Mouse (Mus musculus): ENCODE data around the gene Mpg. TPM values are rescaled to one million over a fixed set of nuclear protein-coding genes. Genes with fewer than 3 reads are reported as not detected.

Mpg gene
- polyA plus RNA-seq, 1 experiment from 2014 or later = 38.1 TPM

DNA sequence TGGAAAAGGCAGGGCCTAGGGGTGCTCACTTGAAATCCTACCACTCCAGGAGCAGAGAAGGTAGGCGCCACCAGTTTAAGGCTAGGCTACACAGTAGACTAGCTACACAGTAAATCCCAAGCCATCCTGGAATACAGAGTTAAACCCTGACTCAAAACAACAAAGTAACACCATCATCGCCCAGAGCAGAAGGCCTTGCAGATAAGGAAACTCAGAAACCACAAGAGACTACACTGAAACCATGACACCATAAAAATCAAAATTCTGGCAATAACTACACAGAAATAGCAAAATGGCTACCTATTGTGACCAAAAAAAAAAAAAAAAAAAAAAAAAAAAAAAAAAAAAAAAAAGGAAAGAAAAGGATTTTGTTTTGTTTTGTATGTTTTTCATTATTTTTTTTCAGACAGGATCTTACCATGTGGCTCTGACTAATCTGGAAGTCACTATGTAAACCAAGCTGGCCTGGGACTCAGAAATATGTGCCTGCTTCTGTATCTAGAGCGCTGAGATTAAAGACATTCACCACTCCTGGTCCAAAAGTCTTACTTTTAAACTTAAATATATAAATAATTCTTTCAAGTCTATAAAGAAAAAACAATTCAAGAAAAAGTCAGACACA, 38.9 kb downstream of the Mpg start:
- 91% methylated on average over 3 of the region's 3 CpGs for WGBS
- no peaks in the 10 kb centered on the region for H3K9me3 ChIP-seq (ENCODE audit: control insufficient read depth, low read length)
- H3K27me3 ChIP-seq (replicated peaks; ENCODE audit: control insufficient read depth, insufficient read depth, low read length) = no peaks in the 10 kb centered on the region
- H3K9ac ChIP-seq (replicated peaks; ENCODE audit: low read depth, low read length) = no peak overlapping the region
- H3K36me3 ChIP-seq (ENCODE audit: control insufficient read depth, insufficient read depth) = peaks cover 1% of the 10 kb centered on the region; the same call in 1 of the 2 replicates
- H3K4me1 ChIP-seq (replicated peaks; ENCODE audit: control insufficient read depth, insufficient read depth, low read length) = peaks cover 16% of the 10 kb centered on the region
- H3K4me3 ChIP-seq (replicated peaks; ENCODE audit: low read length) = no peak overlapping the region
- no peak for ATAC-seq
- no peak overlapping the region for H3K4me2 ChIP-seq (ENCODE audit: low read length)
- no peak overlapping the region for H3K27ac ChIP-seq (ENCODE audit: low read length)

DNA sequence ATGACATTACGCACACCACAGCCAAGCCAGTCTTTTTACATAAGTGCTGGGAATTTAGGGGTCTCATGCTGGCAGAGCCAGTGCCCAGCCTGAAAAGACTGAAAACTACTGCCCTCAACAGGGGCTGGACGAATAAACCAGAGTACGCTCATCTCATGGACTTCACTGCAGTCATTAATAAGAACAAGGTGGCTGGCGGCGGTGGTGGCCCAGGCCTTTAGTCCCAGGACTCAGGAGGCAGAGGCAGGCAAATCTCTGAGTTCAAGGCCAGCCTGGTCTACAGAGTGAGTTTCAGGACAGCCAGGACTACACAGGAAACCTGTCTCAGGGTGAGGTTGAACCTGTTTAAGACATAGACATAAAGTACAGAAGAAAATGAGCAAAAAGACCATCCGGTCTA, 39.9 kb downstream of the Mpg start:
- 93% methylated on average over 6 of the region's 6 CpGs for WGBS
- H3K27me3 ChIP-seq (replicated peaks; ENCODE audit: control insufficient read depth, insufficient read depth, low read length) = no peaks in the 10 kb centered on the region
- H3K9me3 ChIP-seq (ENCODE audit: control insufficient read depth, low read length) = no peaks in the 10 kb centered on the region
- peaks cover 16% of the 10 kb centered on the region for H3K4me1 ChIP-seq (replicated peaks; ENCODE audit: control insufficient read depth, insufficient read depth, low read length)
- no peaks in the 10 kb centered on the region for H3K36me3 ChIP-seq (ENCODE audit: control insufficient read depth, insufficient read depth)
- no peak overlapping the region for H3K9ac ChIP-seq (replicated peaks; ENCODE audit: low read depth, low read length)
- ATAC-seq = no peak
- H3K27ac ChIP-seq (ENCODE audit: low read length) = no peak overlapping the region
- H3K4me3 ChIP-seq (replicated peaks; ENCODE audit: low read length) = no peak overlapping the region
- H3K4me2 ChIP-seq (ENCODE audit: low read length) = no peak overlapping the region

DNA sequence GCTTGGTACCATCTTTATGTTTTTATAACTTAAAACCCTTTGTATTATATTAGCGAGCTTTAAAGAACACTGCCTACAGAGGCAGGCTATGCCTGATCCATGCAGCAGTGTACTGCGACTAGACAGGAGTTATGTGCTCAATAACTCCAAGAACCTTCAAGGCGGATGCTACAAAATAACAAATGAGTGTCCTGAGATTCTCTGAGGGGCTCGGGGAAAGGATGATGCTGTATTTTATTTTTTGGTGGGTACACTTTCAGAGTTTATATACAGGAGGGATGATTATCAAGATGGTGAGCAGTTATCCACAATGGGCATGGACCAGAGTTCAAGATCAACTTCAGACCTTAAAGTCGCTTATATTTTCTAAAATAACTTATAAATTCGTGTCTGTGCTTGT, 40.5 kb downstream of the Mpg start:
- H3K9me3 ChIP-seq (ENCODE audit: control insufficient read depth, low read length) = no peaks in the 10 kb centered on the region
- WGBS = 23% methylated on average over 6 of the region's 6 CpGs
- H3K4me3 ChIP-seq (replicated peaks; ENCODE audit: low read length) = peak overlapping the region; percentile 82
- H3K4me1 ChIP-seq (replicated peaks; ENCODE audit: control insufficient read depth, insufficient read depth, low read length) = peaks cover 16% of the 10 kb centered on the region
- H3K4me2 ChIP-seq (ENCODE audit: low read length) = peak overlapping the region; percentile 72
- H3K27ac ChIP-seq (ENCODE audit: low read length) = peak overlapping the region; percentile 96
- H3K27me3 ChIP-seq (replicated peaks; ENCODE audit: control insufficient read depth, insufficient read depth, low read length) = no peaks in the 10 kb centered on the region
- H3K36me3 ChIP-seq (ENCODE audit: control insufficient read depth, insufficient read depth) = no peaks in the 10 kb centered on the region
- ATAC-seq = no peak
- H3K9ac ChIP-seq (replicated peaks; ENCODE audit: low read depth, low read length) = peak overlapping the region; percentile 95

DNA sequence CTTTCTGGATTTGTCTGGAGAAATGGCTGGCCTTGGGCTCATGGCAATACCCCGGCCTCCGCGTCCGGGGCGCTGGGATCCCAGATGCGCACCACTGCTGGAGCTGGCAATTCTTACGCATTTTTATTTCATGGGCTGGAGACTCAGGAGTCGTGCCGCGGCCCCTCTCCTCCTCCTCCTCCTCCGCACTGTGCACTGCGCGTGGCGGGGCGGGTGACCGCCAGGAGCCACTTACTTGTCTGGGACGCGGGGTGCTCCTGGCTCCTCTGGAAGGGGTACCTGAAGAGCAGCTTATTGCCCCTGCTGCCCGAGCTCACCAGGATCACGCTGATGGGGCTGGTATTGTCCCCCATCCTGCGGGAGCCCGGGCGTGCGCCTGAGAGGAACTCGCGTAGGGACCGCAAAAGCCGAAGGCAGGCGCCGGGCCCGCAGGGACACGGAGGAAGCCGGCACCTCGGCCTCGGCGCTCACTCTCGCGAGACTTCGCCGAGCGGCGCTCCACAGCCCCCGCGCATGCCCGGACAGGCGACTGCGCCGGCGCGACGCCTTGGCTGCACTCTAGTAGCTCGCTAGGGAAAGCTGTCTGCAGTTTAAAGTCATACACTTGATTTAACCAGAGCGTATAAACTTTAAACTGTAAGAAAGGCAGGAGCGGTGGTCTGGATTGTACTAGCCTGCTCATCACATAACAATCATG, 41.0 kb downstream of the Mpg start, which contains the start of gene Nprl3:
Gene Nprl3 (minus strand): TSS at position 520 of the 697 bp plus-strand sequence.
- peak within 1 kb of the TSS; percentile 96 for H3K27ac ChIP-seq (ENCODE audit: low read length)
- H3K36me3 ChIP-seq (ENCODE audit: control insufficient read depth, insufficient read depth) = no peaks in the 10 kb centered on the region
- H3K4me2 ChIP-seq (ENCODE audit: low read length) = peak within 1 kb of the TSS; percentile 72
- under 1% methylated on average over 54 of the region's 54 CpGs for WGBS
- peak; percentile 100 for ATAC-seq
- peaks cover 16% of the 10 kb centered on the region for H3K4me1 ChIP-seq (replicated peaks; ENCODE audit: control insufficient read depth, insufficient read depth, low read length)
- H3K9me3 ChIP-seq (ENCODE audit: control insufficient read depth, low read length) = no peaks in the 10 kb centered on the region
- H3K27me3 ChIP-seq (replicated peaks; ENCODE audit: control insufficient read depth, insufficient read depth, low read length) = no peaks in the 10 kb centered on the region
- peak within 1 kb of the TSS; percentile 82 for H3K4me3 ChIP-seq (replicated peaks; ENCODE audit: low read length)
- H3K9ac ChIP-seq (replicated peaks; ENCODE audit: low read depth, low read length) = peak within 1 kb of the TSS; percentile 95

DNA sequence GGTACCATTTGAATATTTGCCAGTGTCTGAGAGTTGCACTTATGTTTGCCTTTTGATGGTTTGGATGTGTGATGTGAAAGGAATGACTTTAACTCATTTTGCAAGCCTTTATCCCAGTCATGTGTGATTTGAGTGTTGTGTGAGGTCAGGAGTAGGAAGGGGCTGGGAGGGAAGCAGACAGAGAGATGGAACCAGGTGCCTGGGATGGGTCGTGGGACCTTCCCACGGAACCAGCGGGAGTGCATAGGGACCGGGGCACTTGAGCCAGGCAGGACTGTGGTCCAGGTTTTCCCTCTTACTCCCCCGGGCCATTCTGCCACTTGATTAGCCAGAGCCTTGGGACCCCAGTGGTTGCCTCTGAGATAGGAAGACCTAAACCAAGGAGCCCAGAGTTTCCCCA, 41.7 kb downstream of the Mpg start:
- Histone ChIP-seq H3K27me3 (replicated peaks; ENCODE audit: control insufficient read depth, insufficient read depth, low read length) (no peaks in the 10 kb centered on the region), H3K36me3 (ENCODE audit: control insufficient read depth, insufficient read depth) (no peaks in the 10 kb centered on the region), H3K27ac (ENCODE audit: low read length) (peak overlapping the region; percentile 9; the same call in 1 of the 2 replicates), H3K9me3 (ENCODE audit: control insufficient read depth, low read length) (no peaks in the 10 kb centered on the region), H3K9ac (replicated peaks; ENCODE audit: low read depth, low read length) (peak overlapping the region; percentile 47), H3K4me1 (replicated peaks; ENCODE audit: control insufficient read depth, insufficient read depth, low read length) (peaks cover 16% of the 10 kb centered on the region), H3K4me3 (replicated peaks; ENCODE audit: low read length) (peak overlapping the region; percentile 82), H3K4me2 (ENCODE audit: low read length) (peak overlapping the region; percentile 61)
- peak; percentile 11; the same call in 1 of the 2 replicates for ATAC-seq
- 20% methylated on average over 5 of the region's 5 CpGs for WGBS

DNA sequence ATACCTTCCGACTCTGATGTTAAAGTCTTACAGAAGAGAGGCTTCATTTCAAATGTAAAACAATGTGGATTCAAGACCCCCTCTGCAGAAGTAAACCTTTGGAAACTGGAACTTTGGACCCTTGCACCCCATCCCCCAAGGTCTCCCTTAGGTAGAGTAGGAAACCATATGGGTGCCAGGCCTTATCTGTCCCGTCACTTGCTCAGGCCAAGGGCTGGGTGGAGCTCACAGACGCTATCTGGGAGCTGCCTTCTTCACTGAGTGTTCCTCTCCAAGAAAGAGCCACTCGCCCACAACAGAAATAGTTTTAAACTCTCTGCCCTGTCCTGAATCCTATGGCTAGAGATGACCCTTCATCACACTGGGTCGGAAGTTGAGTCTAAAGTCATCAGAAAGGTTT, 42.6 kb downstream of the Mpg start:
- Histone ChIP-seq H3K36me3 (ENCODE audit: control insufficient read depth, insufficient read depth) (no peaks in the 10 kb centered on the region), H3K4me1 (replicated peaks; ENCODE audit: control insufficient read depth, insufficient read depth, low read length) (peaks cover 16% of the 10 kb centered on the region), H3K4me2 (ENCODE audit: low read length) (no peak overlapping the region), H3K27ac (ENCODE audit: low read length) (no peak overlapping the region), H3K9me3 (ENCODE audit: control insufficient read depth, low read length) (no peaks in the 10 kb centered on the region), H3K9ac (replicated peaks; ENCODE audit: low read depth, low read length) (no peak overlapping the region), H3K4me3 (replicated peaks; ENCODE audit: low read length) (no peak overlapping the region), H3K27me3 (replicated peaks; ENCODE audit: control insufficient read depth, insufficient read depth, low read length) (no peaks in the 10 kb centered on the region)
- ATAC-seq = no peak
- 83% methylated on average over 5 of the region's 5 CpGs for WGBS

DNA sequence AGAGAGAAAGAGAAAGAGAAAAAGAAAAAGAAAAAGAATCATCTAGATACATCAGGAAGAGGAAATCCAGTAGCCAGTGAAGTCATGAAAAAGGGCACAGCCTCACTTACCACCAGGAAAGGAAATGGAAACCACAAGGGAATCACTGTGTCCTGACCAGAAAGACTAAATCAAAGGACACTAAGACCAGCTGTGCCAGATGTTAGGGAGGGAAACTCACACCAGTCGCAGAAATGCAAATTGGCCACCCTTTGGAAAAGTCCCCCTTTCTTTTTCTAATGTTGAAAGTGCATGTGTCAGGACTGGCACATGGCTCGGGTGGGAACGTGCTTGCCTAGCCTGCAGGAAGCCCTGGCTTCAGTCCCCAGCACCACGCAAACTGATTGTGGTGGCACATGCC, 44.9 kb downstream of the Mpg start:
- peaks cover 10% of the 10 kb centered on the region for H3K4me1 ChIP-seq (replicated peaks; ENCODE audit: control insufficient read depth, insufficient read depth, low read length)
- no peak overlapping the region for H3K4me3 ChIP-seq (replicated peaks; ENCODE audit: low read length)
- 50% methylated on average over 4 of the region's 4 CpGs for WGBS
- H3K27ac ChIP-seq (ENCODE audit: low read length) = no peak overlapping the region
- ATAC-seq = no peak
- no peaks in the 10 kb centered on the region for H3K9me3 ChIP-seq (ENCODE audit: control insufficient read depth, low read length)
- no peaks in the 10 kb centered on the region for H3K36me3 ChIP-seq (ENCODE audit: control insufficient read depth, insufficient read depth)
- H3K9ac ChIP-seq (replicated peaks; ENCODE audit: low read depth, low read length) = no peak overlapping the region
- no peaks in the 10 kb centered on the region for H3K27me3 ChIP-seq (replicated peaks; ENCODE audit: control insufficient read depth, insufficient read depth, low read length)
- H3K4me2 ChIP-seq (ENCODE audit: low read length) = no peak overlapping the region

DNA sequence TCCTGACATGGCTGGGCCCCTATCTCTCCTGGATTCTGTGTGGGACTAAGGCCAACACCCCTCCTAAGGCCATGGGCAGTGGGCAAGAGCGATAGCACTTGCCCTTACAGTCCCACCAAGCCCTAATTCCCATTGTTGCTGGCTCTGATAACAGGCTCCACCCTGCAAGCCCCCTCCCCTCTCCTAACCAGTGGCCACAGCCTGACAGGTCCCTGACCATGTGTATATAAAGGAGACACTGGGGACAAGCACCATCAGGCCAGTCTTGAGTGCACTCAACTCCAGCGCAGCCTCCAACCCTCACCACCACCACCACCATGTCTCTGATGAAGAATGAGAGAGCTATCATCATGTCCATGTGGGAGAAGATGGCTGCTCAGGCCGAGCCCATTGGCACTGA, 50.0 kb downstream of the Mpg start, which contains the start of gene Hba-x:
Gene Hba-x (plus strand): TSS at position 54 of the 400 bp plus-strand sequence.
- no peak for ATAC-seq
- Histone ChIP-seq H3K4me1 (replicated peaks; ENCODE audit: control insufficient read depth, insufficient read depth, low read length) (peaks cover 3% of the 10 kb centered on the region; the same call in 1 of the 2 replicates), H3K9ac (replicated peaks; ENCODE audit: low read depth, low read length) (no peak within 1 kb of the TSS), H3K36me3 (ENCODE audit: control insufficient read depth, insufficient read depth) (no peaks in the 10 kb centered on the region), H3K27me3 (replicated peaks; ENCODE audit: control insufficient read depth, insufficient read depth, low read length) (no peaks in the 10 kb centered on the region), H3K4me2 (ENCODE audit: low read length) (no peak within 1 kb of the TSS), H3K9me3 (ENCODE audit: control insufficient read depth, low read length) (no peaks in the 10 kb centered on the region), H3K4me3 (replicated peaks; ENCODE audit: low read length) (no peak within 1 kb of the TSS), H3K27ac (ENCODE audit: low read length) (no peak within 1 kb of the TSS)
- 80% methylated on average over 3 of the region's 3 CpGs for WGBS

DNA sequence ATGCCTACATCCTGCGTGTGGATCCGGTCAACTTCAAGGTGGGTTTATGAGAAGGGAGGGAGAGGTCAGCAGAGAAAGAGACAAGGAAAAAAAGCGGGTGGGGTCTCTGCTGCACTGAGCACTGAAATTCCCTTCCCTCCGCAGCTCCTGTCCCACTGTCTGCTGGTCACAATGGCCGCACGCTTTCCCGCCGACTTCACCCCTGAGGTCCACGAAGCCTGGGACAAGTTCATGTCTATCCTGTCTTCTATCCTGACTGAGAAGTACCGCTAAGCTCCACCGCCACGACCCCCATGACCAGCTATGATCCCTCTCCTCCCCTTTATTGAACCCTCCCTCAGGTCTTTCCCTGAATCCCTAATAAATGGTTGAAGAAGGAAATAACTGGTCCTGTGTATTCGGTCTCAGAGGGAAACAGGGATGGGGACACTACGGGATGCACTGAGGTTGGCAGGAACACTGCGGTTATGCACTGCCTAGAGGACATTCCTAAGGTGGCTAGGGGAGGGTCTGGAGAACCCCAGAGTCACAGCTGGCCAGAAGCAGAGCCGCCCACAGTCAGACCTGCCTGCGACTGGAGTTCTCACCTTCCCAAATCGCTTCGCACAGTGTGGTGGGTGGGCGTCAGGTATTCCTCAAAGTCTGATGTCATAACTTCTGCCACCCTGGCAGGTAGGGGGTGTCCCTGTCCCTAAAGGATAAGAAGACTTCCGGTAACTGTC, 51.6 kb downstream of the Mpg start:
- Histone ChIP-seq H3K4me3 (replicated peaks; ENCODE audit: low read length) (no peak overlapping the region), H3K36me3 (ENCODE audit: control insufficient read depth, insufficient read depth) (no peaks in the 10 kb centered on the region), H3K27ac (ENCODE audit: low read length) (no peak overlapping the region), H3K9ac (replicated peaks; ENCODE audit: low read depth, low read length) (no peak overlapping the region), H3K4me1 (replicated peaks; ENCODE audit: control insufficient read depth, insufficient read depth, low read length) (peaks cover 3% of the 10 kb centered on the region; the same call in 1 of the 2 replicates), H3K9me3 (ENCODE audit: control insufficient read depth, low read length) (no peaks in the 10 kb centered on the region), H3K27me3 (replicated peaks; ENCODE audit: control insufficient read depth, insufficient read depth, low read length) (no peaks in the 10 kb centered on the region), H3K4me2 (ENCODE audit: low read length) (no peak overlapping the region)
- no peak for ATAC-seq
- WGBS = 82% methylated on average over 21 of the region's 21 CpGs

All from forebrain, embryonic 16.5 days (tissue).